25 mouse cellular contexts compared by ENCODE assay signal in genomic region chr2:23048006-23048405, GRCm38 (mm10). TPM values are rescaled to one million over a fixed set of nuclear protein-coding genes. Genes with fewer than 3 reads are reported as not detected.
DNase-seq lines count a peak whose midpoint lies in the region; ATAC-seq lines count a peak whose summit lies in the region.
"Had no signal": no experiment of that assay in that cellular context is flagged by ENCODE, and none has a peak within 500 bp of the region (broad histone marks: within the 10 kb centered on the region; RNA-seq: fewer than 3 reads in every experiment).

No protein-coding gene starts in this region.

- no peak overlapping the region for H3K27ac ChIP-seq in heart, embryonic 11.5 days (ENCODE audit: low read depth, low read length)
- no peak overlapping the region for H3K27ac ChIP-seq in hindbrain, embryonic 16.5 days (ENCODE audit: low read depth, low read length)
- H3K27ac ChIP-seq: embryonic facial prominence, embryonic 15.5 days; forebrain, embryonic 10.5 days; heart, adult 2 months; heart, embryonic 15.5 days; hindbrain, embryonic 13.5 days had no signal

- H3K4me1 ChIP-seq in heart, embryonic 11.5 days (ENCODE audit: control insufficient read depth, insufficient read depth, low read length) = no peaks in the 10 kb centered on the region
- no peaks in the 10 kb centered on the region for H3K4me1 ChIP-seq in hindbrain, embryonic 16.5 days (ENCODE audit: control insufficient read depth, insufficient read depth, low read depth, low read length)
- H3K4me1 ChIP-seq: embryonic facial prominence, embryonic 15.5 days; forebrain, embryonic 10.5 days; heart, embryonic 15.5 days; hindbrain, embryonic 13.5 days had no signal

- H3K4me2 ChIP-seq in heart, embryonic 11.5 days = no peak overlapping the region
- no peak overlapping the region for H3K4me2 ChIP-seq in hindbrain, embryonic 16.5 days (ENCODE audit: low read length)
- H3K4me2 ChIP-seq: embryonic facial prominence, embryonic 15.5 days; heart, embryonic 15.5 days; hindbrain, embryonic 13.5 days had no signal

- no peaks in the 10 kb centered on the region for H3K36me3 ChIP-seq in heart, embryonic 11.5 days (ENCODE audit: control insufficient read depth, insufficient read depth, low read length)
- H3K36me3 ChIP-seq in hindbrain, embryonic 16.5 days (ENCODE audit: control insufficient read depth, insufficient read depth, low read length) = no peaks in the 10 kb centered on the region
- H3K36me3 ChIP-seq: embryonic facial prominence, embryonic 15.5 days; forebrain, embryonic 10.5 days; heart, embryonic 15.5 days; hindbrain, embryonic 13.5 days had no signal

- ATAC-seq in activated CD4-positive, CD25-positive, alpha-beta regulatory T cell, adult 4 months = peak; percentile 81
- peak; percentile 22; the same call in 1 of the 2 replicates for ATAC-seq in megakaryocyte, adult 5-6 weeks (ENCODE audit: poor library complexity, severe bottlenecking)
- no peak for ATAC-seq in heart, embryonic 11.5 days (replicated peaks; ENCODE audit: insufficient number of reproducible peaks, low FRiP score, low TSS enrichment)
- ATAC-seq in hindbrain, embryonic 16.5 days = no peak
- ATAC-seq: forebrain, embryonic 14.5 days; intestine, postnatal 0 days; Patski had no signal

- peak; percentile 55 for DNase-seq in heart, adult 11 months
- no peak for DNase-seq in heart, adult 18-20 months
- DNase-seq in CD4-positive helper T cell, adult 2 months (ENCODE audit: low read depth, low spot score) = peak; percentile 24
- DNase-seq in heart, adult 8-10 months (ENCODE audit: low spot score) = no peak
- DNase-seq: adrenal gland, adult 8-10 months; adrenal gland, postnatal 36 days; cerebellum, adult 11 months; cerebellum, adult 8-10 months; cerebellum, postnatal 14 days; embryo, embryonic 11 days; gastrocnemius, postnatal 36 days; heart, adult 2 months; heart, postnatal 14 days had no signal

- H3K9ac ChIP-seq in heart, embryonic 11.5 days (ENCODE audit: low read depth, low read length) = no peak overlapping the region
- H3K9ac ChIP-seq in hindbrain, embryonic 16.5 days (ENCODE audit: low read depth, low read length) = no peak overlapping the region
- H3K9ac ChIP-seq: embryonic facial prominence, embryonic 15.5 days; heart, embryonic 15.5 days; hindbrain, embryonic 13.5 days had no signal

- H3K27me3 ChIP-seq in heart, embryonic 11.5 days (ENCODE audit: control insufficient read depth, insufficient read depth, low read length) = no peaks in the 10 kb centered on the region
- no peaks in the 10 kb centered on the region for H3K27me3 ChIP-seq in hindbrain, embryonic 16.5 days (replicated peaks; ENCODE audit: control insufficient read depth, insufficient read depth, low read length)
- H3K27me3 ChIP-seq: embryonic facial prominence, embryonic 15.5 days; heart, embryonic 15.5 days; hindbrain, embryonic 13.5 days had no signal

- H3K9me3 ChIP-seq in heart, embryonic 11.5 days (replicated peaks; ENCODE audit: control insufficient read depth, low read length) = no peaks in the 10 kb centered on the region
- H3K9me3 ChIP-seq in hindbrain, embryonic 16.5 days (ENCODE audit: control insufficient read depth, low read length) = no peaks in the 10 kb centered on the region
- H3K9me3 ChIP-seq: embryonic facial prominence, embryonic 15.5 days; forebrain, embryonic 10.5 days; heart, embryonic 15.5 days; hindbrain, embryonic 13.5 days had no signal

- no peak overlapping the region for H3K4me3 ChIP-seq in heart, embryonic 11.5 days (ENCODE audit: low read depth, low read length)
- H3K4me3 ChIP-seq in hindbrain, embryonic 16.5 days (ENCODE audit: low read length) = no peak overlapping the region
- H3K4me3 ChIP-seq: embryonic facial prominence, embryonic 15.5 days; erythroblast, embryonic 14.5 days; forebrain, embryonic 10.5 days; heart, adult 2 months; heart, embryonic 15.5 days; hindbrain, embryonic 13.5 days had no signal

RNA-seq across cellular contexts. Expression of gene Abi1, which starts 8.0 kb away (rescaled TPM):
- total RNA-seq in heart, adult 18-20 months (2021) = 10 to 100 TPM; 20.2 to 25.1 TPM
- 100 to 1,000 TPM; 222 to 231 TPM for polyA plus RNA-seq in activated CD4-positive, CD25-positive, alpha-beta regulatory T cell, adult 4 months (2017; shearing (Covaris generic))
- 144 TPM in 2 replicates for total RNA-seq in megakaryocyte, adult 5-6 weeks (2015)
- 185 and 235 TPM in 2 replicates for total RNA-seq in megakaryocyte, adult 5-6 weeks (2017)
- polyA plus RNA-seq in heart, embryonic 11.5 days (2014; fragmentation: Nextera tagmentation; extraction: Ambion mirVana) = 34.6 and 35.3 TPM in 2 replicates
- polyA plus RNA-seq in hindbrain, embryonic 16.5 days (2015; fragmentation: Nextera tagmentation; extraction: Ambion mirVana) = 63.1 and 64.8 TPM in 2 replicates
- total RNA-seq in heart, adult 8-10 months (2022) = 10 to 100 TPM; 21.1 to 21.9 (median 21.5) TPM

RNA-seq across cellular contexts. Expression of gene Acbd5, which starts 20.0 kb away (rescaled TPM):
- total RNA-seq in heart, adult 18-20 months (2021) = 10 to 100 TPM; 27.9 to 28.0 TPM
- polyA plus RNA-seq in activated CD4-positive, CD25-positive, alpha-beta regulatory T cell, adult 4 months (2017; shearing (Covaris generic)) = 10 to 100 TPM; 49.5 to 62.5 TPM
- 28.8 and 31.7 TPM in 2 replicates for total RNA-seq in megakaryocyte, adult 5-6 weeks (2015)
- total RNA-seq in megakaryocyte, adult 5-6 weeks (2017) = 47.4 and 48.7 TPM in 2 replicates
- polyA plus RNA-seq in heart, embryonic 11.5 days (2014; fragmentation: Nextera tagmentation; extraction: Ambion mirVana) = 22.7 and 28.2 TPM in 2 replicates
- polyA plus RNA-seq in hindbrain, embryonic 16.5 days (2015; fragmentation: Nextera tagmentation; extraction: Ambion mirVana) = 68.2 and 79.7 TPM in 2 replicates
- total RNA-seq in heart, adult 8-10 months (2022) = 10 to 100 TPM; 23.9 to 26.8 (median 25.4) TPM

Comparison
In these comparisons a context has a peak if more than half of its experiments do, and no peak if none do; other contexts are left out.
1. DNase-seq: peak in heart, adult 11 months (single experiment) and CD4-positive helper T cell, adult 2 months (single experiment); none in heart, adult 18-20 months (0 of 2) and heart, adult 8-10 months (single experiment).
2. ATAC-seq: peak in activated CD4-positive, CD25-positive, alpha-beta regulatory T cell, adult 4 months (single experiment) and megakaryocyte, adult 5-6 weeks (single experiment); none in heart, embryonic 11.5 days (single experiment) and hindbrain, embryonic 16.5 days (single experiment).
3. RNA of gene Abi1, which starts 8.0 kb away (total RNA-seq): 144 to 235 TPM in megakaryocyte, adult 5-6 weeks; 20.2 to 25.1 TPM in heart, adult 18-20 months and 21.1 to 21.9 TPM in heart, adult 8-10 months; every median in the first group is over 4 times any median in the second.